Mouse (Mus musculus) layer of hippocampus, postnatal 36 days (tissue): Measurements from ENCODE around the gene Otor. TPM values are rescaled to one million over a fixed set of nuclear protein-coding genes. Genes with fewer than 3 reads are reported as not detected.

ENCODE experiments used
- DNase-seq, 2 experiments: peaks; one replicate each; pipeline ENCODE4 v3.0.0; 2022
- total RNA-seq, 2 experiments: library from RNA; stranded (reverse); gene quantifications; 2 replicates each; pipeline ENCODE4 v1.2.3; 2021

The Otor gene
- not detected for total RNA-seq

DNA sequence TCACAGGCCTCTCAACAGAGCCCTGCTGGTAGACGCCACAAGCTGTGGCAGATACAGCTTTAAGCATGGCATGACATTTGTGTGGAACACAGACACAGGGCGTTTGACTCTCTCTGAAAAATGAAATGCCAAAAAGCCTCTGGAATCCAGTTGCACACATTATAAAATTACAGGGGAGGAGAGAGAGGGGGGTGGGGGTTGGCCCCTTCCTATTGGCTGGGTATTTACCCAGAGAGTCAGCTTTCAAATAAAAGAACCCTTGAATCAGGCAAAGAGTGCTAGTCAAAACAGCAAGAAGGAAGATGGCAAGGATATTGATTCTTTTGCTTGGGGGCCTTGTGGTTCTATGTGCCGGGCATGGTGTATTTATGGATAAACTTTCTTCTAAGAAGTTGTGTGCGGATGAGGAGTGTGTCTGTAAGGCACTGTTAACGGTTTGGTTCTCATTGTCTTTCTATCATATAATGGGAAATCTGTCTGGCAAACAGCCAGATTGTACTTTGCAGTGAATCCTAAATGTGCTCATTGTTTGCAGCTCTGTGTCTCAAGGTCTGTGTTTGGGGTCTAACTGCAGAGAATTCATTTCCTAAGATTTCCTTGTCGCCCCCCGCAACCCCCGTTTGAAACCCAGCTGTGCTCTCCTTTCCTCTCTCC lies at the start of gene Otor:
Gene Otor (plus strand): TSS at position 276 of the 654 bp plus-strand sequence.
- DNase-seq, result no peak

DNA sequence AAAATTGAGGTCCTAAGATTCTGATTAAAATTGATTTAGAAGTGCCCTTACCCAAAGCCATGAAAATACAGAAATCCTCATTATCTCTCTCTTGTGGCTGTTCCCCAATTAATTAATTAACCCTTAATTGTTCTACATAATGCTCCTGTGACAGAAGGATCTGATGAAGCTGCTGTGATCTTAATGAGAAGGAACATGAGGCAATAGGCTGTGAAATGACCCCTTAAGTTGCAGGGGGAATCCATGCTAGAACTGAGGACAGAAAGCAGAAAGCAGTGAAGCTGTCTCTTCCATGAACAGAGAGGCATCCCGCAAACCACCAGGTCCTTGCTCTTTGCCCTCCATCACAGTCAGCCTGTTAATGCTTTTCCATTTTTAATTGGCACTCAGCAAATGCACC lies 47.0 kb upstream of the Otor start:
- DNase-seq, result no peak

DNA sequence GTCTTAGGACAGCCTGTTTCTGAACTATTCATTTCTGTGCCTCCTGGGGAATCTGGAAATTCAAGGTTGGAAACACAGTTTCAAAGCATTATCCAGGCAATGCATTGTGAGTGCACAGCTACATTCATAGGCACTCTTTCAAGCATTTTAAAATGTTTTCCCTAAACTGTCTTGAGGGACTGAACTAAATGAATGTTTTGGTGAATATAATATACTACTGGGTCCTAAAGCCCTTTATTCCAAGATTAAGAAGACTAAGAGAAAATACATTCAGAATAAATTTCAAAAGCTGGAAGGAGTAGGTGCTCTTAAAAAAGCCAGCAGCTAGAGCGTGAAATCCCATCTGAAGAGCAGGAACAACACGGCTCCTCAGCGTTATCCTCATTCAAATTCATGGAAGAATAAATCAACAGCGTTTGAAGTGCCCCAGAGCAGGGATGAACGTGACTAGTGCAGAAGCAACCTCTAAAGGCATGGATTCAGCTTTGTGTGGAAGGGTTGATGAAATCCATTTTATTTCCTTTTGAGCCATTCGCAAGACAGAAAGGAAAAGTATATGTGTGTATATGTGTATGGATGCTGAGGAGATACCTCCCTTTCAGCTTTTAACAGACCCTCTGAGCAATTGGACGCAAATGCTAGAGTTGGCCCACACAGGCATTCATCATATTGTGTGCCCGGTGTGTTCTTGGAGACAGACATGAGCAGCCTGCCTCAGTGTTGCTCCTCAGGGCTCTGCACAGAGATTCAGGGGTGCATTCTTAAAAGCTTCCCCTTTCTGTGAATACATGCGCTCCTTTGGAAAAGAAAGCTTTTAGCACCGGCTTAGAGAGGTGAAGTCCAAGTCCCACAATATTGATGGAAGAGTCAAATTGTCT lies 45.7 kb upstream of the Otor start:
- DNase-seq, result no peak

DNA sequence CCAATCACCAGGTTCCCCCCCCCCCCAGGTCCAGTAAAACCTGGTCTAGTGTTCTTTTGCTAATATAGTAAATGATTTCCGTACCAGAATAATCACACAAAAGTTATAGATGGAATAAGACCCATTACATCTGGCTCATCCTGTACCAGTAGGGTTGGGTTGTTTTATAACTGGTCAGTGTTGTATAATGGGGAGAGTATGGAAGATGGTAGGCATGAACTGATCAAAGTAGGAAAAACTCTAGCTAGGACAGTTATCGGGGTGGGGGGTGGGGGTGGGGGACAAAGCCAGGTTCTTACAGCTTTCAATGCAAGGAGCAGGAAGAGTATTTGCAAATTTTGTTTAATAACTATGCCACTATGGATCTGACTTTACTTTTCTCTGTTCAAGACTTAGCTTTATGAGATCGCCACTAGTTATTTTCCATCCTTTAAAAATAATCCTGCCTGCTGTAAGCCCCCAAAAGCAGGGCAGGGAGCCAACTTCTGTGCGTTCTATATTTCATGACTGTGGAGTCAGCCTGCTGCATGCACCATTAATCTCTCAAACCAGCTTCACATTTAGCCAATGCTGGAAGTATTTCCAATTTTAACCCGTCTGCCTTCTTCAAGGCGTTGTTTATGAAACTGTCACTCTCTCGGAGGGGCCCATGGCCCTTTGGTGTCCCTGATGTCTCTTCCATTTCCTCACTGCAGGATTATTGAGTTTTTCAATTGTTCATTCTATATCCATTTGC lies 43.8 kb upstream of the Otor start:
- DNase-seq, result no peak

DNA sequence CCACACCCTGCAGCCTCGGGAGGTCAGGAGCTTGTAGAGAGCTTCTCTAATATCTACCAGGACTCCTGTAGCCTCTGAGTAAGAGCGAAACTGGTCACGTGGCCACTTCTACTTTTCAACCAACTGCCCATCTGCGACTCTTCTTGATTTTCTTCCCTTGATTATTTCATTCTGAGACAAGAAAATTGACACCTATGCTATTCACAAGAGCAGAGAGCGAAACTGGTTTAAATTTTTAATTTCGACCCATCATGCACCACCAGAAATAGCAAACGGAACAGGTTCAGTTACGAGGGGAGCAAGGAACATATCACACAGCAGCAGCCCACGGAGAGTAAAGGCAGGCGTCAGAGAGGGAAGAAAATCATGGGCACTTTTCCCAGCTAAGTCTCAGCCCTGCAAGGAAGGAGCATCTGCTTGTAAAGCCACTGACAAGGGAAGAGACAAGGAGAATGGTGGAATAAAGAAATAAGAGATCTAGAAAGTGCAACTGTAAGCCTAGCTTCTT lies 43.1 kb upstream of the Otor start:
- peak in 1 of 2 experiments; percentile 8 for DNase-seq

DNA sequence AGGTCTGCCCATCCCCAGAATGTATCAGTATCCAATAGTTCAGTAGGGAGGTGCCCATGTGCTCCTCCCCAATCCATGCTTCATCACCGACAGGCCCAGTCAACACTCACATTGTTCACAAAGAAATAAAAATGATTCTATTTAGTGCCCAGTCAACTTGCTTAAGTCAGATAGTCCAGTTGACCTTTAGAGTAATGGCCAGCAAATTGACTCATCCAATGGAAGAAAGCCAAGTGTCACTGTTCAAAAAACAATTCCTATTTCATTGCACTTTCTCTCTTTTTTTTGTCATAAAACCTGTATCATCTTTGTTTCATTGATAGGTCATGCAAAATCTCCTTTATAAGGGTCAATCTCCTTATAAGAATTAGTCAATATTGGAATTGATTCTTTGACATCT lies 36.7 kb upstream of the Otor start:
- no peak for DNase-seq

DNA sequence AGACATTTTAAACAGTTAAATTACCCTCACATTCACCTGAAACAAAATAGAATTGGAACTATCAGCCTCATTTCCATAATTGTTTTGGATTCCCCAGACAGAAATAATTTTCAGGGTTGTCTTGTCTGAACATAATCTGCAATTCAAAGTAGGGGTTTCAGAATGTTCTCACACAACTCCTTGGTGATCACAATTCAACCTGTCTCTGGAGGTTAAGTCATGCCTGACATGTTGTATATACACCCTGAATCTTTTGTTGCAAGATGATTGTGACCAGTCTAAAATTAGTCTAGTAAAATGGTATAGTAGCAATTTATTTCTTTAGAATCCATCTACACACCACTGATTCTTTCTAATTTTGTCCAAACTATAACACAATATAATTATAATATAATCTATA lies 23.0 kb upstream of the Otor start:
- no peak for DNase-seq

DNA sequence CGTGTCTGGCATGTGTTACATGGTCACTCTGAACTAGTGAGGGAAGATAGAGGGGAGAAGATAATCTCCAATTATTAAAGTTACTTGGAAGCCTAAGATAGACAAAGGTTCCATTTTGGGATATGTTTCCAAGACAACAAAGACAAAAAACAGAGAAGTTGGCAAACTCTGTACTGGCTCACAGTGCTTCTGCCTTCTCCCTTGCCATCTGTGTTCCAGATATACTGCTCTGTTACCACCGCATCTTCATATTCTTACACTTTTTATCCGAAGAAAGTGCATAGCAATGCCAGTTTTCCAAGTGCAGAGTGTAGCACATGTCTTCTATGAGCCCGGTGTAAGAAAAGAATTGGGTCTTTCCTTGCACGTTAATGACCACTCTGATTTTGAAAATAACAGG lies 21.5 kb upstream of the Otor start:
- no peak for DNase-seq

DNA sequence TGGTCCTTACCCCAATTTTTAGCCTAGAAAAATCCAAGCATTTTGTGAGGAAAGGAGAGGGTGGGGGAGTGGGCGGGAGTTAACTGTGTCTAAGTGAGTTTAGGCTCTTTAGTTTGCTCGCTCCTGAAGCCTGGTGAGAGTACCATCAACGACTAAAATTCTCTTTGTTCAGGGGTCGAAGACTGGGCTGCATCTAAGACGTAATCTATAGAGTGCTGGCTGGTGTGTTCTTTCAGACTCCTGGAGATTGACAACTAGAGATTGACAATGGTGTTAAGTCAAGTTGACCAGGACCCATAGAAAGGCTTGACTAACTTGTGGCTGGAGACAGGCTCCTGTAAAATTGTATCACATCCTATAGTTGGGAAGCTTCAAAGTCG lies 15.9 kb upstream of the Otor start:
- no peak for DNase-seq

DNA sequence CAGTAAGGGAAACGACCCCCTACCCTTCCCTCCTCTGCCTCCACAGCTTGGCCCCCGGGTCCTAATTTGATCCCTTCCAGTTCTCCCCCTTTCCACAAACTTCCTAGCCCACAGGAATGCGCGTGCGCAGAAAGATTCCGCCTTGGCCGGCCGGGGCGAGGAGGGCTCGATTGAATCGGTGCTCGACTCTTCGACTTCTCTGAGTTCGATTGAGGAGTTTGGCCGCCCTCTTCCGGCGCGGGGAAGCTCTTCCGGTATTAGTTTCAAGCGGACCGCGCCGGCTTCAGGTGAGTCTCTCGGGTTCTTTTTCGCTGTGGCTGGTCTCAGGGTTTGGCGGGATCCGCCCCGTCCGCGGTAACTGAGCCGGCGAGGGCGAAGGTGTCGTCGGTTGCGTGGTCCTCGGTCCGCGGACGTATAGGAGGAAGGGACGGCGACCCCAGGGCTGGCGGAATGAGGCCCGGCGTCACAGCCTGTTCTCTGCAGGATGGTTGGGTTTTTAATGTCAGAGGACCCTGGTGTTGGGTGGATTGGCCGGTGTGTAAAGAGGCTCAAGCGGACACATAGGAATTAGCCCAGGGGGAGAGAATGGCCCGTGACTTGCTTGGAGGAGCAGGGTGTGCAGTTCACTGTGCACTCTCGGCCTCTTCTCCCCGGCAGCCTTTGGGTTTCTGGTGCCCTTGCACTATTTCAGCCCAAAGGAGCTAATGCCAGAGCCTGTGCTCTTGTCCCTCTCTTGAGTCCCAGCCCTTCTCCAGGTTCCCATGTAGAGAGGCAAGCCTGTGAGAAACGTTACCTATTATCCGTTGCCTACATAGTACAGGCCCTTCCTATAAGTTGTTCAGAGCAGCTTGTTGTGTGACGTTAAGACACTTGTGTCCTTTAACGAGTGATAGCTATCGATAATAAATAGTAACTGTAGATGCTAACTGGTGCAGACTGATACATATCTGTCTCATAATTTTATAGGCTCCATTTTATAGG lies 15.2 kb upstream of the Otor start, which contains the start of gene Snrpb2:
Gene Snrpb2 (plus strand): TSS at position 228 of the 981 bp plus-strand sequence.
- peak; percentile 85 for DNase-seq

DNA sequence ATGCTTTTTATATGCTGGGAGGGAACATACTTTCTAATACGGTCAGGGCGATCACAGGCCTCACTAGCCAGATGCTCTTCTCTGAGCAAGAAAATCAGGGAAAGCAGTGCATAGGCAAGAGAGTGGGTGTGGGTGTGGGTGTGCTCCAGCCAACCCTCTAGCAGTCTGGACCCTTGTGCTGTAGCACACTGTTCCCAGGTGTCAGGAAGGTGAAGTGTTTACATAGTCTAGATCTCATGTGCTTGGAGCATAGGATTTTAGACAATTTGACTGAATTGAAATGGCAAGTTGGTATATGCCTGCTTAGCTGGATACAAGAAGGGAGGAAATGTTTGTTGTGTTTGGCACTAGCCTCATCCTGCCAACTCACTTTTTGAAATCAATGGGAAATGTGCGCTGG lies 12.4 kb upstream of the Otor start:
- no peak for DNase-seq

DNA sequence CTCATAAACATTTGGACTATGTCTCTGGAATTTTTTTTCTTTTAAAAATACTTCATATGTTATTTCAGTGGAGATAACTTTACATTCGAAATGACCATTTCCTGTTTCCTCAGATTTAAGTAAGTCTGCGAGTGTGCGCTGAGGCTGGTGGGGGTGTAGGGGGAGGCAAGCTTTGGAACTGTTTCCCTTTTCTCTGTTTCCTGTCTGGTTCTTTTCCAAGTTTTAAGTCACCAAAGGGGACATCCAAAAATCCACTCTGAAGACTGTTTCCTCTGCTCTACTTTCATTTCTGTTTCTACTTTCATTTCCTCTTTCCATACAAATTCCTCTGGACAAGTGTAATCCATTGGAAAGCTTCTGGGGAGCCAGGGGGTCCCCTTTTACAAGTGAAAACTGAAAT lies 3.4 kb downstream of the Otor start:
- no peak for DNase-seq

DNA sequence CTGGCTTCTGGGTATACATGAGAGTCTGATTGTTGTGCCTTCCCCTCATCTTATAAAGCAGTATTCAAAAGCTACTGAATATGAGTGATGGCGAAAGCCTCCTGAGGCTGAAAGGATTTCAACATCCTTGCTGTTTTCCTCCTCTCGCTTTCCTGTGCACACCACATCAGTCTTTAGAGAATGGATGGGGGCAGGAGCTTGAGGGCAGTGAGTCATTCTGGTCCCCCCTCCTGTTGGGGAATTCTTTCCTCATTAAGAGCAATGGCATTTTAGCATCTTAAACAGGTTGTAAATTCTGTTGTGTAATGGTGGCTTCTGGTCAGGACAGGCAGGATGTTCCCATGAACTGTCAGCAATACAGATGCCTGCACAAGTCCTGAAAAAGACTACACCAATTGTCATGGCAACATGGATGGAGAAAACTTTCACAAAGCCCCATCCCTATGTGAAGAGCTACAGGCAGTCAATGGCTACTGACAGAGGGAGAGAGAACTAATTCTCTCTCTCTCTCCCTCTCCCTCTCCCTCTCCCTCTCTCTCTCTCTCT lies 6.7 kb downstream of the Otor start:
- no peak for DNase-seq

DNA sequence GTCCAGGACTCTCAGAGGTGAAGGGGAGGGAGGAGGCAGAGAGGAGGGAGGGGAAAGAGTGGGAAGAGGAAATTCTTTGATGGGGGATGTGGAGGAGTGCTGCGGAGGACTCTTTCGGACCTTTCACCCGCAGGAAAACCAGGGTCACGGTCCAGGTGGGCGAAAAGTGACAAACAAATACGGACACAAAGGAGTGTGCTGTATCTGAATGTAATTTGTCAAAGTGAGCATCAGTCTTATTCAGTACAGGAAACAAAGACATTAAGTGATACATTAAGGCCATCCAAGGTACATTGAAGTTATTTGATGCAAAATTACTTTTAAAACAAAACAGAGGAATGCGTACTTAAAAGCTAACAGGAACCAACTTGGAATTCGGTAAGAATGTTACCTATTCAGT lies 11.6 kb downstream of the Otor start:
- no peak for DNase-seq

DNA sequence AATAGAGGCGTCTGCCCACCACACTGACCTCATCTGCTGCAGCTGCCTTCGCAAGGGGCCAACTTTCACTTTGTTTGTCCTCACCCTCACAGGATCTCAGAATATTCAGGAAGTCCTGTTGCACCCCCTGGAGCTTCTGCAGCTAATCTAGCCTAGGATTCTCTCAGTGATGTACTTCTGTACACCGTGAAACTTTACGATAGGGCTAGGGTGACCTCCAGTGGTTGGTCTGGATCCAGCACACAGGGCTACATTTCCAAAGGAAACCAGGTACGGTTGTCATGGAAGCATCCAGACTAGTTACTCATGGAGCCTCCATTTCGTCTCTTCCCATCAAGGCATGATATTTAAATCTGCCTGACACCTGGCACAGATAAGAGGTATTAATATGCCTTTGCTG lies 15.5 kb downstream of the Otor start:
- DNase-seq, result peak; percentile 68 to 77

DNA sequence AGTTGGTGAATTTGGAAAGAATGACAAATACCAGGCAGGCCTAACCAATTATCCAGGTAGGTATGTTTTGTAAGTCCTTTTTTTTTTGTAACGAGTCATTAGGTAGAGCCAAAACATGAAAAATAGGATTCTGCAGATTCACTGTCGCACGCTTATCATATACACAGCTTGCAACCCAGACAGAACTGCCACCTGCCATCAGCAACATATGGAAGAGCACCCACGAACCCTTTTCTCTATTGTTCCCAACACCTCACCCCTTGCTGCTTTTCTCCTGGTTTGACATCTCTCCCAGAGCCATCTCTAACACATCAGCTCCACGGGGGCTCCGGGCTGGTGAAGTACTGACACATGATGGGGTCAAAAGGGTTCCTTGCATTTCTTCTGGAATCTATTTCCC lies 16.5 kb downstream of the Otor start:
- no peak for DNase-seq

DNA sequence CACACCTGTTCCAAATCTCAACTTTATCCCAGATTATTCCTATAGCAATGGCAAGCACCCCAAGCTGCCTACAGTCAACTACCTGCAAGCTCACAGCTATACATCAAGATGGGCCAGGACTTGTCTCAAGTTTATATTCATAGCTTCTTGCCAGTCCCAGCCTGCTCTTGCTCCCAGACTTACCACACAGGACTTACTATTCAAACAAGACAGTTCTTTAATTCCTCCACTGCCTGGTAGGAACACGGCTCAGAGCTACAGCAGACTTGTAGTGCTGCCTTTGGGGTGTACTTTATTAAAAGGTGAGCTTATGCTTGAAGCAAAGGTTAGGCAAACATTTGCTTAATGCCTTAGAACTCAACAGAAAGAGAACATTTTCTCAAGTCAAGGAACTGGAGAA lies 18.9 kb downstream of the Otor start:
- no peak for DNase-seq

DNA sequence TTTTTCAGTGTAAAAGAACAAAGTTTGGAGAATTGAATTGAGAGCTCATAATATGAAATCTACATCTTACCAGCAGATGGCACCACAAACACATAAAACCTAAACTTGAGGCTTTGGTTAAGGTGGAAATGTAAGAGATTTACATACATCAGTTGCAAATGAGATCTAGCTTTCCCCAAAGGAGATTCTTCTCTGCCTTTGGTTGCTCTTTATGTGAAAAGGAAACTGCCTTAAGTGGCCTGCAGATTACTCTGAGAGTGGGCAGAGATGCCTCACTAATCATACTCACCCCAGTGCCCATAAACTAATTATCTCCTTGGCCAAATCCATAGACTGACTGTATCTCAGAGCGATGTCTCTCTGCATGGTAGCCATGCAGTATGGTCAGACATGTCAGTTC lies 35.6 kb downstream of the Otor start:
- no peak for DNase-seq

DNA sequence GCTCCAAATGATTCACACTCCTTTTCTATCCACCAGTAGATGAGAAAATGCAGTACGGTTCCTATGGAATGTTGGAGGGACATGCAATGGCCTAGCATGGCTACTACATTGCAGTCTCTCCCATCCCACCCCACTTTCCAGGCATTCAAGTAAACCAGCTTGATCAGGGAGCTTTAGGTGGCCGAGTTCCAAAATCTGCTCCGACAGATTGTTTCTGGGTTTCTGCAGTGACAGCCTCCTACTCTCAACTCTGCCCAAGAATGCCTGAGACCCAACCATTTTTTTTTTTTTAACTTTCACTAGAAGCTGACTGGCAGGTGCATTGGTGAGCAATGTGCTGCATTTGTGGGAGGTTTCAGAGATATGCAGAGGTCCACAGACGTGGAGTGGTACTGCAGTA lies 36.4 kb downstream of the Otor start:
- DNase-seq, result peak; percentile 31 to 41

DNA sequence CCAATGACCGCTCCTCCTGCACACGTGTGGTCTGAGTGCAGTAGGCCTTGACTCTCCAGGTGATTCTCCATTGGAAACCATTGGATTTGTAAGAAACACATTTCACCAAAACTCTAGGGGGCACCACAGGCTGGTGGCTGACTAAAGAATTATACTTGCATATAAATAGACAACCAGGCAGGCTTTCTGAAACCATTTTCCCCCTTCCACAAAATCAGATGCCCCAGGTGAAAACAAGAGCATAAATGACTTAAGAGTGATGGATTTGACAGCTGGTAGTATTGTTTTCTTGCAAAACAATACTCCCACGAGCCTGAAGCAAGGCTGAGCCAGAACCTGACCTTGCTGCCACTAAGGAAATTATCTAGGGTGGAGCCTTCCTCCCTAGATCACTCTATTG lies 39.2 kb downstream of the Otor start:
- DNase-seq, result peak; percentile 11 to 19

DNA sequence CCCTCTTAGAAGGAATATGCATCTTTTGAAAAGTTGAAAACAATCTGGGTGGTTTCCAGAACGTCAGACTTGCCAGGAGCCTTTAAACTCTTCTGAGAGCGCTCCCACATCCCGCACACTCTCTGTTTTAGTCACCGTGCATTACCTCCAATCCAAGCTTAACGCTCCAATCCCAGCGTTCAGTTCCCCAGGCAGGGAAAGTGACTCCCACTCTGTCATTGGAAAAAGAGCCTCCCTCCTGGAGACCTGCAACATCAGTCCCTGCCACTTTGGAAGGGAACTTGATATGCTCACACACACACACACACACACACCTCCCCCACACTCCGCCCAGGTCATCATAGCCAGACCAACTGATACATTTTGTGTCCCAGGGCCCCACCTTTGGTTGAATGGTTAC lies 39.9 kb downstream of the Otor start:
- no peak for DNase-seq
